Comparison of ENCODE assay signal across 8 mouse cellular contexts in the genomic region with DNA sequence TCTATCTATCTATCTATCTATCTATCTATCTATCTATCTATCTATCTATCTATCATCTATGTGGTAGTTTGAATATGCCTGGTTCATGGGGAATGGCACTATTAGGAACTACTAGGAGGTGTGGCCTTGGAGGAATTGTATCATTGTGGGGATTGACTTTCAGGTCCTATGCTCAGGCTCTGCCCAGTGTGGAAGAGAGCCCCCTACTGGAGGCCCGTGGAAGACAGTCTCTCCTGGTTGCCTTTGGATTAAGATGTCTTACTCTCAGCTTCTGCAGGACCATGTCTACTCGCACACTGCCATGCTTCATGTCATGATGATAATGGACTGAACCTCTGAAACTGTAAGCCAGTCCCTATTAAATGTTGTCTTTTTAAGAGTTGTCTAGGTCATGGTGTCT.
A peak's percentile ranks its signal among the peaks of the same experiment; 100 is the strongest.
DNase-seq lines count a peak whose midpoint lies in the region; ATAC-seq and TF ChIP-seq lines count a peak whose summit lies in the region.

No protein-coding gene starts in this region.

- no peaks in the 10 kb centered on the region for H3K9me3 ChIP-seq in hindbrain, embryonic 11.5 days (ENCODE audit: control insufficient read depth, low read length)
- H3K9me3 ChIP-seq in hindbrain, embryonic 14.5 days (ENCODE audit: control insufficient read depth, low read length), result 0 out of 2 replicates have a peak, but pooled peaks cover 5% of the 10 kb centered on the region
- H3K9me3 ChIP-seq in CH12.LX (replicated peaks; ENCODE audit: low read length), result no peaks in the 10 kb centered on the region

- TF ChIP-seq EP300 in CH12.LX (IDR thresholded peaks at IDR 0.05; ENCODE audit: low read length), result no peak

- DNase-seq in hindbrain, embryonic 11.5 days (ENCODE audit: low spot score), result peak; percentile 12
- no peak for DNase-seq in hindbrain, embryonic 14.5 days (ENCODE audit: low spot score)
- DNase-seq in CH12.LX (ENCODE audit: extremely low read depth), result peak; percentile 69
- peak; percentile 21 for DNase-seq in adrenal gland, adult 8-10 months
- peak; percentile 37 for DNase-seq in heart, postnatal 4 days
- no peak for DNase-seq in natural killer cell, adult 2 months (ENCODE audit: low spot score in 2 of 2)

- no peak overlapping the region for H3K9ac ChIP-seq in hindbrain, embryonic 11.5 days (ENCODE audit: low read depth, low read length)
- no peak overlapping the region for H3K9ac ChIP-seq in hindbrain, embryonic 14.5 days
- no peak overlapping the region for H3K9ac ChIP-seq in CH12.LX (ENCODE audit: insufficient read depth, low read depth)

- dilution Hi-C loops in CH12.LX (cut with MboI; ENCODE audit: extremely low pct_ligation_motif_present, extremely low pct_unique_long_range_greater_than_20kb, low sequenced_read_pairs), result no loop called here

- H3K4me3 ChIP-seq in hindbrain, embryonic 11.5 days (ENCODE audit: low read depth, low read length), result no peak overlapping the region
- H3K4me3 ChIP-seq in hindbrain, embryonic 14.5 days (replicated peaks; ENCODE audit: low read length), result no peak overlapping the region
- no peak overlapping the region for H3K4me3 ChIP-seq in CH12.LX (replicated peaks in 1 of 3; ENCODE audit: low read depth in 2 of 3, low read length in 2 of 3, poor library complexity in 1 of 3)

- no peak for ATAC-seq in hindbrain, embryonic 11.5 days (ENCODE audit: low FRiP score)
- ATAC-seq in hindbrain, embryonic 14.5 days (ENCODE audit: low FRiP score), result no peak
- peak; percentile 37; the same call in 1 of the 2 replicates for ATAC-seq in megakaryocyte progenitor cell, adult 5-6 weeks (replicated peaks; ENCODE audit: poor library complexity)
- no peak for ATAC-seq in activated CD4-positive, CD25-positive, alpha-beta regulatory T cell, adult 4 months

- H3K36me3 ChIP-seq in hindbrain, embryonic 11.5 days (ENCODE audit: control insufficient read depth, insufficient read depth, low read length), result no peaks in the 10 kb centered on the region
- no peaks in the 10 kb centered on the region for H3K36me3 ChIP-seq in hindbrain, embryonic 14.5 days (replicated peaks; ENCODE audit: control insufficient read depth, insufficient read depth)
- H3K36me3 ChIP-seq in CH12.LX (replicated peaks in 1 of 2; ENCODE audit: control insufficient read depth in 1 of 2, insufficient read depth in 1 of 2, low read length in 1 of 2), result no peaks in the 10 kb centered on the region

- no peaks in the 10 kb centered on the region for H3K79me2 ChIP-seq in CH12.LX (replicated peaks; ENCODE audit: control insufficient read depth, extremely low read depth, insufficient read depth, poor library complexity, severe bottlenecking)

- 66% methylated on average over 2 of the region's 2 CpGs for WGBS in hindbrain, embryonic 11.5 days
- WGBS in hindbrain, embryonic 14.5 days, result 63% methylated on average over 2 of the region's 2 CpGs

- no peak overlapping the region for H3K4me2 ChIP-seq in hindbrain, embryonic 11.5 days (replicated peaks; ENCODE audit: low read depth, low read length)
- no peak overlapping the region for H3K4me2 ChIP-seq in hindbrain, embryonic 14.5 days (replicated peaks)
- H3K4me2 ChIP-seq in CH12.LX (ENCODE audit: insufficient read depth, low read depth, poor library complexity, severe bottlenecking), result no peak overlapping the region

- TF ChIP-seq RAD21 in CH12.LX (IDR thresholded peaks at IDR 0.05; ENCODE audit: low read depth, low read length), result peak; percentile 76

- H3K27ac ChIP-seq in hindbrain, embryonic 11.5 days (ENCODE audit: low read depth, low read length), result no peak overlapping the region
- no peak overlapping the region for H3K27ac ChIP-seq in hindbrain, embryonic 14.5 days
- H3K27ac ChIP-seq in CH12.LX (ENCODE audit: insufficient read depth, low read depth), result no peak overlapping the region

- in situ Hi-C loops in CH12.LX (cut with MboI; ENCODE audit: low pct_ligation_motif_present, low pct_unique_long_range_greater_than_20kb, low sequenced_read_pairs), result loop anchor here (10.0 kb wide), 1 partner anchor 481 kb away; no protein-coding TSS in a partner anchor

- no peak for TF ChIP-seq POLR2A in CH12.LX (IDR thresholded peaks at IDR 0.05; ENCODE audit: low read depth, low read length)

- no peaks in the 10 kb centered on the region for H3K27me3 ChIP-seq in hindbrain, embryonic 11.5 days (ENCODE audit: control insufficient read depth, insufficient read depth, low read length)
- H3K27me3 ChIP-seq in hindbrain, embryonic 14.5 days (ENCODE audit: control insufficient read depth, insufficient read depth, low read length), result no peaks in the 10 kb centered on the region
- no peaks in the 10 kb centered on the region for H3K27me3 ChIP-seq in CH12.LX (replicated peaks)

- TF ChIP-seq CTCF in CH12.LX (conservative IDR thresholded peaks at IDR 0.05 in 1 of 2, IDR thresholded peaks at IDR 0.05 in 1 of 2; ENCODE audit: low read depth in 2 of 2, low read length in 2 of 2), result peak; percentile 82 to 86

- no peaks in the 10 kb centered on the region for H3K4me1 ChIP-seq in hindbrain, embryonic 11.5 days (replicated peaks; ENCODE audit: control insufficient read depth, insufficient read depth, low read length)
- no peaks in the 10 kb centered on the region for H3K4me1 ChIP-seq in hindbrain, embryonic 14.5 days (replicated peaks; ENCODE audit: control insufficient read depth, insufficient read depth, low read length)
- H3K4me1 ChIP-seq in CH12.LX (ENCODE audit: control insufficient read depth in 1 of 2, insufficient read depth in 2 of 2), result no peaks in the 10 kb centered on the region

TF ChIP-seq in CH12.LX, 34 proteins besides CTCF, POLR2A, EP300 and RAD21:
- no peak for TF ChIP-seq TBP (conservative IDR thresholded peaks at IDR 0.05; ENCODE audit: low read depth, low read length)
- TF ChIP-seq ZC3H11A (IDR thresholded peaks at IDR 0.05; ENCODE audit: low read depth, low read length), result peak; percentile 37
- TF ChIP-seq SMC3 (IDR thresholded peaks at IDR 0.05; ENCODE audit: low read depth, low read length), result peak; percentile 77

Comparison
In these comparisons a context has a peak if more than half of its experiments do, and no peak if none do; other contexts are left out.
1. DNase-seq: peak in hindbrain, embryonic 11.5 days (single experiment), CH12.LX (single experiment), adrenal gland, adult 8-10 months (single experiment) and heart, postnatal 4 days (single experiment); none in hindbrain, embryonic 14.5 days (single experiment) and natural killer cell, adult 2 months (0 of 2).